Mouse (Mus musculus) forebrain, embryonic 13.5 days (tissue): ENCODE results near the gene Ipo11. TPM values are rescaled to one million over a fixed set of nuclear protein-coding genes. Genes with fewer than 3 reads are reported as not detected.

ENCODE experiments used
- ATAC-seq: fragments of 200-750 bp; cut with Nextera tagmentation; 2 replicates; pipeline ENCODE4 v1.8.0; 2017
- H3K27ac ChIP-seq: fragments of 300-500 bp; sonication (generic); 2 replicates; pipeline ENCODE4 v1.5.1; 2015; ENCODE audit warnings: inconsistent platforms, mild to moderate bottlenecking, moderate library complexity
- H3K27me3 ChIP-seq: fragments of 300-500 bp; sonication (generic); 2 replicates; pipeline ENCODE4 v1.6.1; 2015; ENCODE audit warnings: mild to moderate bottlenecking, inconsistent platforms
- H3K36me3 ChIP-seq: fragments of 300-500 bp; sonication (generic); 2 replicates; pipeline ENCODE4 v1.6.1; 2015; ENCODE audit warnings: mild to moderate bottlenecking, inconsistent platforms; ENCODE audit not compliant: poor library complexity, severe bottlenecking
- H3K4me1 ChIP-seq: fragments of 300-500 bp; sonication (generic); 2 replicates; pipeline ENCODE4 v1.6.1; 2015; ENCODE audit warnings: inconsistent platforms
- H3K4me2 ChIP-seq: fragments of 300-500 bp; sonication (generic); 2 replicates; pipeline ENCODE4 v1.6.1; 2015; ENCODE audit warnings: inconsistent platforms, mild to moderate bottlenecking, moderate library complexity
- H3K4me3 ChIP-seq: fragments of 300-500 bp; sonication (generic); 2 replicates; pipeline ENCODE4 v1.5.1; 2015; ENCODE audit warnings: mild to moderate bottlenecking, inconsistent platforms
- H3K9ac ChIP-seq: fragments of 300-500 bp; sonication (generic); 2 replicates; pipeline ENCODE4 v1.6.1; 2015; ENCODE audit warnings: mild to moderate bottlenecking, inconsistent platforms
- H3K9me3 ChIP-seq: fragments of 300-500 bp; sonication (generic); replicated peaks from 2 replicates; pipeline ENCODE4 v1.6.1; 2016; ENCODE audit warnings: inconsistent platforms
- WGBS: fragments of 180-500 bp; shearing (Covaris S2); methylation state at CpG from one replicate; pipeline ENCODE4 v1.1.7; 2015; 5-methylcytosine and 5-hydroxymethylcytosine counted together
- polyA plus RNA-seq: library from polyadenylated mRNA; unstranded; fragments of >200 nt; fragmentation: Nextera tagmentation; extraction: Ambion mirVana; gene quantifications from 2 replicates; pipeline ENCODE4 v1.2.1, GENCODE M21; 2015

Gene Ipo11
- polyA plus RNA-seq, 1 experiment from 2014 or later, result 50.3 TPM

DNA sequence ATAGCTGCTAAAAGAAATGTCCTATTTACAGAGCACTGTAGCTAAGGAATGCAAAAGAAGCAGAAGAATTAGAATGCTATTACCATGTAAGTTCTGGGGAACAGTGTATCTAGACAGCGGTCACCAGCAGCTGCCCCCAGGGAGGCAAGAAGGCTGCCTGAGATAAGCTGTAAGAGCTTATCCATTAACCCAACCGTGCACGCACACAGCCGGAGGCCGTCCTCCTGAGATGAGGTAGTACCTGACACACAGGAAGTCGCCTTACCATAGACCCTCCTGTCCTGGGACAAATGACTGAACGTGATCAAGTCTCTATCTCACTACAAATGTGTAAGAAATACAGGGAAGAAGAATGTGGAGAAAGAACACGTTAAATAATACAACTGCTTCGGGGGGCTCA is 43.6 kb downstream of the Ipo11 start:
- Histone ChIP-seq H3K4me2 (no peak overlapping the region), H3K36me3 (peaks cover 43% of the 10 kb centered on the region), H3K4me3 (no peak overlapping the region), H3K27me3 (no peaks in the 10 kb centered on the region), H3K9ac (no peak overlapping the region), H3K9me3 (no peaks in the 10 kb centered on the region), H3K4me1 (no peaks in the 10 kb centered on the region), H3K27ac (no peak overlapping the region)
- no peak for ATAC-seq
- 93% methylated on average over 9 of the region's 9 CpGs for WGBS

DNA sequence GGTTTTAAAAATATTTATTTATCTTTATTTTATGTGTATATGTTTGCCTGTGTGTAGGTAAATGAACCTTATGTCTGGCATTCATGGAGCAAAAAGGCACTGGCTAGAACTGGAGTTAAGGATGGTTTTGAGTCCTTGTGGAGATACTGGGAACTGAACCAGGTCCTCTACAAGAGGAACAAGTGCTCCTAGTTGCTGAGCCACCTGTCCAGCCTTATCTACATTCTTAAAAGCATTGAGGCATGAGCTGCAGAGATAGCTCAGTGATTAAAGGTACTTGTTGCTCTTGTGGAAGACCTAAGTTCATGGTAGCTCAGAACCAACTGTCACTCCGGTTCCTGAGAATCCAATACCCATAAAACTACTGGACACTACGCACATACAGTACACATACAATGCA is 49.4 kb downstream of the Ipo11 start:
- Histone ChIP-seq H3K4me2 (no peak overlapping the region), H3K4me3 (no peak overlapping the region), H3K9ac (no peak overlapping the region), H3K27ac (no peak overlapping the region), H3K36me3 (peaks cover 25% of the 10 kb centered on the region), H3K9me3 (no peaks in the 10 kb centered on the region), H3K27me3 (no peaks in the 10 kb centered on the region), H3K4me1 (no peaks in the 10 kb centered on the region)
- ATAC-seq, result no peak
- WGBS, result 96% methylated on average over 2 of the region's 2 CpGs

DNA sequence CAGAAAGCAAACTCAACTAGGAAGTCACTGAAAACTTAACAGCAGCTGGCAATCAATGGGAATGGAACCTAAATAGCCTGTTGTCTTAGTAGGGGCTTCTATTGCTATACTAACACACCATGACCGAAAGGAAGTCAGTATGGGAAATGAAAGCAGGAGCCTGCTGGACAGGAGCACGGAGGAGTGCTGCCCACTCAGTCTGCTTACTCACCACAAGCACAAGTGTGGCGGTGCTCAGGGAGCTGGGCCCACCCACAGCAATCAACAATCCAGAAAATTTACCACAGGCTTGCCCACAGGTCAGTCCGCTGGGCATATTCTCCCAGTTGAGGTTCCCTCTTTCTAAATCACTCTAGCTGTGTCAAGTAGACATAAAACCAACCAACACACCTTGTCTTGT is 52.5 kb downstream of the Ipo11 start:
- WGBS, result 91% methylated on average over 4 of the region's 4 CpGs
- no peak for ATAC-seq
- no peak overlapping the region for H3K27ac ChIP-seq

DNA sequence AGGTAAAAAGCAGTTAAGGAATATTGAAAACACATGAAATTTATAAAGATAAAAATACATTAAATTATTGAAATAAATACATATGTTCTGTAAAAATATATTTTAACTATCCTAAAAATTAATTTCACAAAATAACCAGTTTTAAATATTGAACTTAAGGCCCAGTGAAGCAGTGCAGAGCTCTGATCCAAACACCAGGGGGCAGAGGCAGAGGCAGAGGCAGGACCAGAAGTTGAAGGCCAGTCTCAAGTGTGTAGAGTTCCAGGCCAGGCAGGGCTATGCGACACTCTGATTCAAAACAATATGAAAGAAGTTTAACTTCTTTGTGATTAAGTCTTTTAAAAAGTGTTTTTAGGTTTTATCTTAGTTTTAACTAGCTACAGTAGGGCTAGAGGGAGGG is 60.5 kb downstream of the Ipo11 start:
- H3K27ac ChIP-seq, result no peak overlapping the region
- H3K4me3 ChIP-seq, result no peak overlapping the region
- no peak for ATAC-seq
- no peaks in the 10 kb centered on the region for H3K9me3 ChIP-seq
- no peaks in the 10 kb centered on the region for H3K27me3 ChIP-seq
- no peak overlapping the region for H3K9ac ChIP-seq
- WGBS, result 90% methylated on average over 1 of the region's 1 CpGs
- peaks cover 29% of the 10 kb centered on the region for H3K36me3 ChIP-seq
- no peaks in the 10 kb centered on the region for H3K4me1 ChIP-seq
- H3K4me2 ChIP-seq, result no peak overlapping the region

More for the DNA sequence above, 52.5 kb downstream of the Ipo11 start:
- no peaks in the 10 kb centered on the region for H3K4me1 ChIP-seq
- H3K27me3 ChIP-seq, result no peaks in the 10 kb centered on the region
- H3K4me3 ChIP-seq, result no peak overlapping the region
- H3K36me3 ChIP-seq, result peaks cover 24% of the 10 kb centered on the region
- H3K9me3 ChIP-seq, result no peaks in the 10 kb centered on the region
- H3K4me2 ChIP-seq, result no peak overlapping the region
- H3K9ac ChIP-seq, result no peak overlapping the region

DNA sequence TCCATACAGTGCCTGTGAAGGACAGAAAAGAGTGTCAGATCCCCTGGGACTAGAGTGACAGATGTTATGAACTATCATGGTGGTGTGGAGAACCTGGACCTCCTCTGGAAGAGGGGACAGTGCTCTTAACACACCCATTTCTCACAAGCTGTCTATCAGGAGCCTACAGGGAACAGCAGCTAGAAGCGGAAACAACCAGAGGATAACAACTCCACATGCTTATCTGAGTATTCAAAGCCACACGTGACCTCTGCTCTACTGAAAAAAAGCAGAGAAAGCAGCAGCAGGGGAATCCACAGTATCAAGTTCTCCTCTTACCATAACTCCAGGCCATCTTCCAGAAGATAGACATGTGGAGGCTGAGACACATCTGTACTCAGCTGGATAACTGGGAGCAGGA is 71.2 kb downstream of the Ipo11 start:
- ATAC-seq, result no peak
- Histone ChIP-seq H3K9ac (no peak overlapping the region), H3K4me3 (no peak overlapping the region), H3K27ac (no peak overlapping the region), H3K9me3 (no peaks in the 10 kb centered on the region), H3K36me3 (peaks cover 44% of the 10 kb centered on the region), H3K4me1 (no peaks in the 10 kb centered on the region), H3K27me3 (no peaks in the 10 kb centered on the region), H3K4me2 (no peak overlapping the region)
- 93% methylated on average over 2 of the region's 2 CpGs for WGBS

DNA sequence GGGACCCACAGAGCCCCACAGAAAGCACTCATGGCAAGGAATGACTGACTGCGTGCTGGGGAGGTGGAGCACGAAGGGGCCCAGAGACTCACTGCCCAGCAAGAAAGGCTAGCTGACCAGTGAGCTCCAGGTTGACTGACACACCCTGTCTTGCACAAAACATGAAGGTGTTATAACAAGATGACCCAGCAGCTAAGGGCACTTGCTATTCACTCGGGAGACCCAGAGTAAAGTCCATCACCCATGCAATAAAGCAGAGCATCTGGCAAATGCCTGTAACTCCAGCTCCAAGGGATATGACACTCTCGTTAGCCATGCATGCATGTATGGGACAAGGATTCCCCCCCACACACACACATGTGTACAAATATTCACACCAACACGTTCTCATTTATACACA is 78.0 kb downstream of the Ipo11 start:
- Histone ChIP-seq H3K36me3 (peaks cover 27% of the 10 kb centered on the region), H3K9me3 (no peaks in the 10 kb centered on the region), H3K4me2 (no peak overlapping the region), H3K27ac (no peak overlapping the region), H3K4me3 (no peak overlapping the region), H3K27me3 (no peaks in the 10 kb centered on the region), H3K9ac (no peak overlapping the region), H3K4me1 (no peaks in the 10 kb centered on the region)
- WGBS, result 92% methylated on average over 5 of the region's 5 CpGs
- ATAC-seq, result no peak

DNA sequence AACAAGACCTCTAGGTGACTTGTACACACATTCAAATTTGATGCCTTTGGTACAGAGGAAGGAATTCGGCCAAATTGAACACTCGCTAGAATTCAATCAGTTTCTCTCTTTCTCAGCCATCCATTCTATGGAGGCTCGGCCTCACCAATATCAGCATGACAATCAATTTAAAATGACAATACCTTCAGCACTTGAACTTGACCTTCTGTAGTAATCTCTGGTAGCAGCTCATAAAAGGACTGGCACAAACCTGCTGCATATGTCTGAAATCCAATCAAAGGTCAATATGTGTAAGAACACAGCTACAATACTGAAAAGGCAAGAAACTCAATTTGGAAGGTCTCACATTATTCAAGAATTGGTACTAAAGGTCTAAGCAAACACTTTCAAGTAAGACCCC is 80.2 kb downstream of the Ipo11 start:
- H3K9ac ChIP-seq, result no peak overlapping the region
- H3K4me1 ChIP-seq, result no peaks in the 10 kb centered on the region
- no peak for ATAC-seq
- 86% methylated on average over 3 of the region's 3 CpGs for whole genome bisulfite sequencing
- H3K4me2 ChIP-seq, result no peak overlapping the region
- H3K9me3 ChIP-seq, result no peaks in the 10 kb centered on the region
- no peak overlapping the region for H3K27ac ChIP-seq
- no peaks in the 10 kb centered on the region for H3K27me3 ChIP-seq
- peaks cover 22% of the 10 kb centered on the region for H3K36me3 ChIP-seq
- no peak overlapping the region for H3K4me3 ChIP-seq

DNA sequence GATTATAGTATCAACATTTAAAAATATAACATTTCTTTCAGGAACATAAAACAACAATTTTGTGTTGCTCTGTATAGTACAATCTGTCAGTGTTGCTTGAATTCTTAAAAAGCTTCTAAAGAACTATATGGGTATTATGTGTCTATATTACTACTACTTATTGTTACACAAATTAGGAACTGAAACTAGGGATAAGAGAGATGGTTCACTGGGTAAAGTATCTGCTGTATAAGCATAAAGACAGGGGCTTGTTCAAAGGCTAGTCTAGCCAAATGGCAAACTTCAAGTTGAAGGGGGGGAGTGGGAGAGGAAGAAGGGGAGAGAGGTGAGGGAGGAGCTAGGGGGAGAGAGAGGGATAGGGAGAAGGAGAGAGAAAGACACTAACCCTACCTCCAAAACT is 89.2 kb downstream of the Ipo11 start:
- no peaks in the 10 kb centered on the region for H3K4me1 ChIP-seq
- H3K4me3 ChIP-seq, result no peak overlapping the region
- no peaks in the 10 kb centered on the region for H3K9me3 ChIP-seq
- ATAC-seq, result no peak
- peaks cover 5% of the 10 kb centered on the region; the same call in 1 of the 2 replicates for H3K36me3 ChIP-seq
- no peaks in the 10 kb centered on the region for H3K27me3 ChIP-seq
- no peak overlapping the region for H3K27ac ChIP-seq
- no peak overlapping the region for H3K9ac ChIP-seq
- no peak overlapping the region for H3K4me2 ChIP-seq

DNA sequence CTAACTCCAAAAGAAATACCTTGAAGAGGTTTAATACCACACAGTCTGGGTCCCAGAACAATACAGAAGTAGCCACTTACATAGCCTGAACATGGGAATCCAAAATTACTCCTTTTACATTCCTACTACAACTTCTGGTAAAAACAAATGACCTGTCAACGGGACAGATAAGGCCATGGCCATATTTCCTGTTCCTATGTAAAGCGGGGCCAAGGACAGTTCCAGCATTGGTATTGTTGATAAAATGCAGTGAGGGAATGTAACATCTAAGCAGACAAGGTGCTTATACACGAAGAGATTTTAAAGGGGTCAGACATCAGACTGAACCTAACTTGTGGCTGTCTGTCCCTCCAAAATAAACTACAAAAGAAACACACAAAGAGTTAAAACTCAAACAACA is 91.8 kb downstream of the Ipo11 start:
- H3K27ac ChIP-seq, result no peak overlapping the region
- H3K4me2 ChIP-seq, result no peak overlapping the region
- 94% methylated on average over 3 of the region's 3 CpGs for WGBS
- H3K4me1 ChIP-seq, result no peaks in the 10 kb centered on the region
- H3K36me3 ChIP-seq, result peaks cover 11% of the 10 kb centered on the region
- H3K9ac ChIP-seq, result no peak overlapping the region
- H3K9me3 ChIP-seq, result no peaks in the 10 kb centered on the region
- no peak overlapping the region for H3K4me3 ChIP-seq
- ATAC-seq, result no peak
- no peaks in the 10 kb centered on the region for H3K27me3 ChIP-seq

DNA sequence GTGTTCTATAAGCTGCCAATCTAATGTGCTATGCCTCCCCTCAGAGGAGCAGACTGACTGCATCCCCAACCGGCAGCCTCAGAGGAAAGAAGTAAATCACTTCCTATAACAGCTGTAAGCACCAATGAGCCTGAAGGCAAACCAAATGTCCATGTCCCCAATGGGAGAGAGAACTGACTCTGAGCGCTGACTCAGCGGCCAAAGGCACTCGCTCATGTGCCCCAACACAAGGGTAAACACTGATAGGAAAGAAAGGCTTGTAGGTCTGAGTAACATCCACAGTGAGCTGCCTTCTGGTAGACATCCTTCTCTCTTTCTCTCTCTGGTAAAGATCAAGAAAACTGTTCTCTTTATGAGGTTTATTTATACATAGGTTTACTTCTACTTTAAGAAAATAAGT is 94.2 kb downstream of the Ipo11 start:
- no peak for ATAC-seq
- 89% methylated on average over 4 of the region's 4 CpGs for WGBS
- no peaks in the 10 kb centered on the region for H3K27me3 ChIP-seq
- no peak overlapping the region for H3K9ac ChIP-seq
- H3K4me2 ChIP-seq, result no peak overlapping the region
- H3K27ac ChIP-seq, result no peak overlapping the region
- no peaks in the 10 kb centered on the region for H3K4me1 ChIP-seq
- no peaks in the 10 kb centered on the region for H3K9me3 ChIP-seq
- no peak overlapping the region for H3K4me3 ChIP-seq
- H3K36me3 ChIP-seq, result peaks cover 16% of the 10 kb centered on the region

DNA sequence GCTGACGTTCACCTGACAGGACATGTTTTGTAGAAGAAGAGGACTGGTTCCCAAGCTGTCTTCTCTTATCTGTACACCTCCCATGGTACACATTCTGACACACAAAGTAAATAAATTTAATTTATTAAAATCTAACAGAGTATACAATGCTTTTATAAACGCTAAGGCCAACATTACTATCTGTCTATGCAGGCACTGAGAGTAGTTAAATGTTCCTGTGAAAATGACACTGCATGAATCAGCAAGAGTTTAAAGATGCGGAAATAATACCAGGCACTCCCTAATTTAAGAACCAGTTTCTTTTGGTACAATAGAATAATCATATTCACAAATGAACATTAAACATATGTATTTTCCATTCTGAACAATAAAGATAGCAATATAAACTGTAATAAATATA is 98.0 kb downstream of the Ipo11 start:
- peaks cover 12% of the 10 kb centered on the region for H3K36me3 ChIP-seq
- 96% methylated on average over 3 of the region's 3 CpGs for WGBS
- no peak overlapping the region for H3K9ac ChIP-seq
- no peak overlapping the region for H3K4me3 ChIP-seq
- H3K9me3 ChIP-seq, result no peaks in the 10 kb centered on the region
- no peak overlapping the region for H3K4me2 ChIP-seq
- no peaks in the 10 kb centered on the region for H3K4me1 ChIP-seq
- H3K27me3 ChIP-seq, result no peaks in the 10 kb centered on the region
- ATAC-seq, result no peak
- H3K27ac ChIP-seq, result no peak overlapping the region

DNA sequence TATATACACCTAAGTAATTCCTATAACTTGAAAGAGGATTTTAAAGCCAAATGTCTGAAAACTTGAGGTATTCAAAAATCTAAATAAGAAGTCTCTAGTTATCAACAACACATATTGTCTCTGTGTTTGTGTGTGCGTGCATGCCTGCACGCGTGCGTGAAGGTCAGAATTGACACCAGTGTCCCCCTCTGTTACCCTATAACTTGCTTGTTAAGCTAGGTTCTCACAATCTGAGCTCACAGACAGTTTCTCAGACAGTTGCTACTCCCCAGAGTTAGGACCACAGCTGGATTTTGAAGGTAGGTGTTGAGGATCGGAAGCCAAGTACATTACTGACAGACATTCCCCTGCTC is 100.3 kb downstream of the Ipo11 start:
- no peak overlapping the region for H3K9ac ChIP-seq
- no peak for ATAC-seq
- H3K4me2 ChIP-seq, result no peak overlapping the region
- H3K9me3 ChIP-seq, result no peaks in the 10 kb centered on the region
- WGBS, result 96% methylated on average over 5 of the region's 5 CpGs
- H3K4me1 ChIP-seq, result no peaks in the 10 kb centered on the region
- H3K36me3 ChIP-seq, result peaks cover 6% of the 10 kb centered on the region
- H3K27me3 ChIP-seq, result no peaks in the 10 kb centered on the region
- H3K4me3 ChIP-seq, result no peak overlapping the region
- H3K27ac ChIP-seq, result no peak overlapping the region

DNA sequence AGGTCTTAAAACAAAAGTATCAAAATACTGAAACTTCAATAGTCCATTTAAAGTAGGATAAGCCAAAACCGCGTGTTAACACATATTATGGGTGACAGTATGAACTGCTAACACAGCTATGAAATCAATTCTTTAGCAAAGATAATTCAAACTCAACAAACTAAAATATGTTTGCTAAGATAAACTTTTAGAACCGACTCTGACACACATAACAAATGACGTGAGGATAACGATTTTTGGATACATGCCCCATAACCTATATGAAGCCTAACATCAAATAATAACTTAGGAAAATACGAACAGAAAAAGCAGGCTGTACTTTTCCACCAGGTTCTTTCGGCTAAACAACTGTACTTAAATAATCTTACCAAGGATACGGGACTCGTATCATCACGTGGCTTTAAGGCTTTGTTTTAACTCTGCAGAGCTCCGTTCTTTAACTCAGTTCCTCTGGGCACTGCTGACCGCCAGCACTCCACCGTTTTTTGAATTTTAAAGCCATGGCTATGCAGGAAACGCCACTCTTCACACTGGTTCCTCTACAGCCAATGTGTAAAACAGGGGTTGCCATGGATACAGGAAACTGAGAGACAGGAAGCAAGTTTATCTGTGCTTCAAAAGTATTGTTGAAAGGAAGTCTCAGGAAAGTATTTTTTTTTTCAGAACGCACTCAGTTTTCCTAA is 100.8 kb downstream of the Ipo11 start:
- WGBS, result 84% methylated on average over 15 of the region's 15 CpGs
- no peak overlapping the region for H3K9ac ChIP-seq

More for the DNA sequence above, 100.8 kb downstream of the Ipo11 start:
- Histone ChIP-seq H3K27me3 (no peaks in the 10 kb centered on the region), H3K4me1 (no peaks in the 10 kb centered on the region), H3K27ac (no peak overlapping the region), H3K9me3 (no peaks in the 10 kb centered on the region), H3K4me2 (no peak overlapping the region), H3K36me3 (peaks cover 5% of the 10 kb centered on the region), H3K4me3 (no peak overlapping the region)
- 0 out of 2 replicates have a peak, but pooled peaks have one; percentile 45 for ATAC-seq
